Mouse (Mus musculus) megakaryocyte, embryonic 14.5 days (primary cell): Measurements from ENCODE around the gene Nmnat3.

Experiments used
- FLI1 ChIP-seq: IDR thresholded peaks from 2 replicates; pipeline ENCODE4 v1.6.1; 2012; ENCODE audit warnings: low read length, inconsistent platforms, mixed read lengths
- GATA1 ChIP-seq: IDR thresholded peaks from 3 replicates; pipeline ENCODE4 v1.6.1; 2012; ENCODE audit warnings: mixed read lengths, low read length, inconsistent platforms, borderline replicate concordance

GRCm38 (mm10) chr9:98272734-98273133 lies 14.5 kb upstream of the Nmnat3 start:
- no peak for TF ChIP-seq GATA1
- no peak for TF ChIP-seq FLI1
